ENCODE assay signal across 18 mouse cellular contexts in genomic region chr2:48477336-48477735, GRCm38 (mm10).
DNase-seq lines count a peak whose midpoint lies in the region; ATAC-seq and TF ChIP-seq lines count a peak whose summit lies in the region.
"Had no signal": no experiment of that assay in that cellular context is flagged by ENCODE, and none has a peak within 500 bp of the region (broad histone marks: within the 10 kb centered on the region; RNA-seq: fewer than 3 reads in every experiment).

No protein-coding gene starts in this region.

- peak; percentile 53 for ATAC-seq in forebrain, embryonic 14.5 days
- ATAC-seq in forebrain, postnatal 0 days: no peak
- 0 out of 2 replicates have a peak, but pooled peaks have one; percentile 31 for ATAC-seq in midbrain, embryonic 12.5 days (ENCODE audit: low FRiP score, low read depth)
- ATAC-seq in midbrain, postnatal 0 days (ENCODE audit: low FRiP score): no peak
- ATAC-seq in midbrain, embryonic 14.5 days (ENCODE audit: low FRiP score, low TSS enrichment): peak; percentile 18; the same call in 1 of the 2 replicates

- no peaks in the 10 kb centered on the region for H3K27me3 ChIP-seq in forebrain, embryonic 14.5 days (replicated peaks; ENCODE audit: control insufficient read depth, insufficient read depth, low read length)
- H3K27me3 ChIP-seq in forebrain, postnatal 0 days (ENCODE audit: insufficient read depth, low read length): no peaks in the 10 kb centered on the region
- H3K27me3 ChIP-seq in midbrain, embryonic 12.5 days: peaks cover 3% of the 10 kb centered on the region; the same call in 1 of the 2 replicates
- no peaks in the 10 kb centered on the region for H3K27me3 ChIP-seq in midbrain, postnatal 0 days (ENCODE audit: insufficient read depth, low read length)
- no peaks in the 10 kb centered on the region for H3K27me3 ChIP-seq in midbrain, embryonic 14.5 days (ENCODE audit: control insufficient read depth, insufficient read depth, low read length)
- H3K27me3 ChIP-seq: embryonic facial prominence, embryonic 12.5 days; heart, embryonic 13.5 days; hindbrain, embryonic 15.5 days had no signal

- H3K27ac ChIP-seq in forebrain, embryonic 14.5 days (ENCODE audit: low read depth, low read length): no peak overlapping the region
- no peak overlapping the region for H3K27ac ChIP-seq in forebrain, postnatal 0 days (ENCODE audit: low read depth, low read length)
- no peak overlapping the region for H3K27ac ChIP-seq in midbrain, embryonic 12.5 days (replicated peaks)
- no peak overlapping the region for H3K27ac ChIP-seq in midbrain, postnatal 0 days (ENCODE audit: low read depth, low read length)
- H3K27ac ChIP-seq in midbrain, embryonic 14.5 days (replicated peaks; ENCODE audit: low read depth, low read length): no peak overlapping the region
- H3K27ac ChIP-seq: embryonic facial prominence, embryonic 12.5 days; heart, embryonic 13.5 days; hindbrain, embryonic 15.5 days had no signal

- no peaks in the 10 kb centered on the region for H3K36me3 ChIP-seq in forebrain, embryonic 14.5 days (ENCODE audit: control insufficient read depth, insufficient read depth, low read length)
- H3K36me3 ChIP-seq in forebrain, postnatal 0 days (ENCODE audit: insufficient read depth): no peaks in the 10 kb centered on the region
- no peaks in the 10 kb centered on the region for H3K36me3 ChIP-seq in midbrain, embryonic 12.5 days
- no peaks in the 10 kb centered on the region for H3K36me3 ChIP-seq in midbrain, postnatal 0 days (ENCODE audit: insufficient read depth, low read length)
- H3K36me3 ChIP-seq in midbrain, embryonic 14.5 days (ENCODE audit: control insufficient read depth, insufficient read depth, low read length): no peaks in the 10 kb centered on the region
- H3K36me3 ChIP-seq: embryonic facial prominence, embryonic 12.5 days; heart, embryonic 13.5 days; hindbrain, embryonic 15.5 days had no signal

- no peak for DNase-seq in forebrain, embryonic 14.5 days (ENCODE audit: low spot score)
- no peak for DNase-seq in forebrain, postnatal 0 days
- DNase-seq in midbrain, postnatal 0 days (ENCODE audit: low spot score): no peak
- peak; percentile 51 for DNase-seq in midbrain, embryonic 14.5 days
- DNase-seq in retina, postnatal 1 day: peak; percentile 62
- DNase-seq in liver: no peak
- DNase-seq in ovary, postnatal 36 days (ENCODE audit: low spot score): no peak
- DNase-seq: adrenal gland, postnatal 10 days; cerebellum, adult 11-12 months; cerebellum, adult 9-10 months; cerebellum, postnatal 25 days; gastrocnemius, postnatal 36 days; heart, adult 11 months; heart, postnatal 36 days had no signal

- no peaks in the 10 kb centered on the region for H3K9me3 ChIP-seq in forebrain, embryonic 14.5 days (replicated peaks; ENCODE audit: control insufficient read depth, low read length)
- no peaks in the 10 kb centered on the region for H3K9me3 ChIP-seq in forebrain, postnatal 0 days (ENCODE audit: low read length)
- no peaks in the 10 kb centered on the region for H3K9me3 ChIP-seq in midbrain, embryonic 12.5 days
- H3K9me3 ChIP-seq in midbrain, postnatal 0 days (ENCODE audit: low read length): no peaks in the 10 kb centered on the region
- H3K9me3 ChIP-seq in midbrain, embryonic 14.5 days (ENCODE audit: control insufficient read depth, low read length): no peaks in the 10 kb centered on the region
- H3K9me3 ChIP-seq: embryonic facial prominence, embryonic 12.5 days; heart, embryonic 13.5 days; hindbrain, embryonic 15.5 days had no signal

- 47% methylated on average over 2 of the region's 2 CpGs for WGBS in forebrain, embryonic 14.5 days
- WGBS in forebrain, postnatal 0 days: 50% methylated on average over 2 of the region's 2 CpGs
- WGBS in midbrain, embryonic 12.5 days: 65% methylated on average over 2 of the region's 2 CpGs
- 26% methylated on average over 2 of the region's 2 CpGs for WGBS in midbrain, postnatal 0 days
- 37% methylated on average over 2 of the region's 2 CpGs for WGBS in midbrain, embryonic 14.5 days

- TF ChIP-seq CTCF in forebrain, postnatal 0 days (IDR thresholded peaks at IDR 0.05; ENCODE audit: low read depth): no peak
- no peak for TF ChIP-seq CTCF in midbrain, postnatal 0 days (IDR thresholded peaks at IDR 0.05)

- H3K4me1 ChIP-seq in forebrain, embryonic 14.5 days (ENCODE audit: control insufficient read depth, insufficient read depth, low read length): peaks cover 7% of the 10 kb centered on the region
- no peaks in the 10 kb centered on the region for H3K4me1 ChIP-seq in forebrain, postnatal 0 days (ENCODE audit: insufficient read depth)
- H3K4me1 ChIP-seq in midbrain, embryonic 12.5 days: peaks cover 15% of the 10 kb centered on the region
- H3K4me1 ChIP-seq in midbrain, postnatal 0 days (ENCODE audit: insufficient read depth, low read length): peaks cover 4% of the 10 kb centered on the region; the same call in 1 of the 2 replicates
- peaks cover 3% of the 10 kb centered on the region; the same call in 1 of the 2 replicates for H3K4me1 ChIP-seq in midbrain, embryonic 14.5 days (ENCODE audit: control insufficient read depth, insufficient read depth, low read length)
- H3K4me1 ChIP-seq: heart, embryonic 13.5 days had no signal

- H3K4me3 ChIP-seq in forebrain, embryonic 14.5 days (ENCODE audit: low read depth, low read length): no peak overlapping the region
- H3K4me3 ChIP-seq in forebrain, postnatal 0 days (ENCODE audit: low read depth, low read length): no peak overlapping the region
- H3K4me3 ChIP-seq in midbrain, embryonic 12.5 days: no peak overlapping the region
- no peak overlapping the region for H3K4me3 ChIP-seq in midbrain, postnatal 0 days (ENCODE audit: low read depth, low read length)
- H3K4me3 ChIP-seq in midbrain, embryonic 14.5 days (replicated peaks; ENCODE audit: low read depth, low read length): no peak overlapping the region
- H3K4me3 ChIP-seq: embryonic facial prominence, embryonic 12.5 days; heart, embryonic 13.5 days; hindbrain, embryonic 15.5 days had no signal

- H3K4me2 ChIP-seq in forebrain, embryonic 14.5 days (ENCODE audit: low read length): no peak overlapping the region
- H3K4me2 ChIP-seq in forebrain, postnatal 0 days (ENCODE audit: low read depth): no peak overlapping the region
- H3K4me2 ChIP-seq in midbrain, embryonic 12.5 days (replicated peaks): no peak overlapping the region
- H3K4me2 ChIP-seq in midbrain, postnatal 0 days (ENCODE audit: low read depth, low read length, poor library complexity, severe bottlenecking): no peak overlapping the region
- H3K4me2 ChIP-seq in midbrain, embryonic 14.5 days (ENCODE audit: low read length): no peak overlapping the region
- H3K4me2 ChIP-seq: embryonic facial prominence, embryonic 12.5 days; heart, embryonic 13.5 days; hindbrain, embryonic 15.5 days had no signal

- no peak overlapping the region for H3K9ac ChIP-seq in forebrain, embryonic 14.5 days (ENCODE audit: low read length)
- no peak overlapping the region for H3K9ac ChIP-seq in forebrain, postnatal 0 days
- H3K9ac ChIP-seq in midbrain, embryonic 12.5 days (replicated peaks): no peak overlapping the region
- H3K9ac ChIP-seq in midbrain, postnatal 0 days (replicated peaks; ENCODE audit: low read length, poor library complexity, severe bottlenecking): no peak overlapping the region
- H3K9ac ChIP-seq in midbrain, embryonic 14.5 days (replicated peaks; ENCODE audit: low read length): no peak overlapping the region
- H3K9ac ChIP-seq: embryonic facial prominence, embryonic 12.5 days; heart, embryonic 13.5 days; hindbrain, embryonic 15.5 days had no signal

Comparison
In these comparisons a context has a peak if more than half of its experiments do, and no peak if none do; other contexts are left out.
1. ATAC-seq: peak in forebrain, embryonic 14.5 days (single experiment), midbrain, embryonic 12.5 days (single experiment) and midbrain, embryonic 14.5 days (single experiment); none in forebrain, postnatal 0 days (single experiment) and midbrain, postnatal 0 days (single experiment).
2. DNase-seq: peak in midbrain, embryonic 14.5 days (single experiment) and retina, postnatal 1 day (single experiment); none in forebrain, embryonic 14.5 days (single experiment), forebrain, postnatal 0 days (single experiment), midbrain, postnatal 0 days (single experiment), liver (single experiment) and ovary, postnatal 36 days (single experiment).